Mouse (Mus musculus) gastrocnemius, postnatal 4 days (tissue): ENCODE measurements around the gene Ppp2r5c. TPM values are rescaled to one million over a fixed set of nuclear protein-coding genes. Genes with fewer than 3 reads are reported as not detected.

Experiments used
- DNase-seq, 2 experiments: peaks; one replicate each; pipeline ENCODE4 v3.0.0; 2021 to 2022; ENCODE audit warnings: low spot score in 2 of 2, mixed read lengths in 2 of 2
- long read RNA-seq, 2 experiments: library from polyadenylated mRNA; stranded (forward); transcript quantifications; one replicate each; pipeline ENCODE4 v2.0.0; 2021
- total RNA-seq, 2 experiments: library from RNA; stranded (reverse); gene quantifications; 2 replicates each; pipeline ENCODE4 v1.2.3; 2021

Ppp2r5c gene
- 10 to 100 TPM; 87.5 to 88.8 TPM for total RNA-seq
- long read RNA-seq, experiment 1, full-length matches to known transcripts, result 38 of 60 reads
- long read RNA-seq, experiment 1, partial matches to known transcripts, result 7 of 60 reads
- long read RNA-seq, experiment 1, other reads (novel, unspliced or antisense), result 15 of 60 reads
- long read RNA-seq, experiment 2, full-length matches to known transcripts, result 16 of 46 reads
- long read RNA-seq, experiment 2, partial matches to known transcripts, result 14 of 46 reads
- long read RNA-seq, experiment 2, other reads (novel, unspliced or antisense), result 16 of 46 reads

GRCm38 (mm10) chr12:110446290-110447170, at the start of gene Ppp2r5c:
Ppp2r5c (plus strand) TSS chr12:110447120.
- peak; percentile 96 for DNase-seq

- DNase-seq, result peak in 1 of 2 experiments; percentile 66
Measured at GRCm38 (mm10) chr12:110398351-110398750, 48.6 kb upstream of the Ppp2r5c start.

- DNase-seq, result no peak
Measured at GRCm38 (mm10) chr12:110399161-110399560, 47.8 kb upstream of the Ppp2r5c start.

GRCm38 (mm10) chr12:110400936-110401335, 46.0 kb upstream of the Ppp2r5c start:
- DNase-seq, result no peak

GRCm38 (mm10) chr12:110401871-110402270, 45.0 kb upstream of the Ppp2r5c start:
- no peak for DNase-seq

GRCm38 (mm10) chr12:110416244-110416643, 30.7 kb upstream of the Ppp2r5c start:
- DNase-seq, result peak in 1 of 2 experiments; percentile 27

GRCm38 (mm10) chr12:110417023-110417986, 29.6 kb upstream of the Ppp2r5c start:
- no peak for DNase-seq

- DNase-seq, result no peak
Measured at GRCm38 (mm10) chr12:110417987-110418734, 28.8 kb upstream of the Ppp2r5c start.

- DNase-seq, result peak in 1 of 2 experiments; percentile 38
Measured at GRCm38 (mm10) chr12:110418735-110419350, 28.1 kb upstream of the Ppp2r5c start.

- no peak for DNase-seq
Measured at GRCm38 (mm10) chr12:110419879-110420278, 27.0 kb upstream of the Ppp2r5c start.

GRCm38 (mm10) chr12:110421361-110421760, 25.6 kb upstream of the Ppp2r5c start:
- no peak for DNase-seq

- no peak for DNase-seq
Measured at GRCm38 (mm10) chr12:110424008-110424704, 22.8 kb upstream of the Ppp2r5c start.

- no peak for DNase-seq
Measured at GRCm38 (mm10) chr12:110426417-110427010, 20.4 kb upstream of the Ppp2r5c start.

GRCm38 (mm10) chr12:110429340-110429973, 17.5 kb upstream of the Ppp2r5c start:
- DNase-seq, result no peak

GRCm38 (mm10) chr12:110429990-110430389, 16.9 kb upstream of the Ppp2r5c start:
- no peak for DNase-seq

- DNase-seq, result no peak
Measured at GRCm38 (mm10) chr12:110431805-110432204, 15.1 kb upstream of the Ppp2r5c start.

- DNase-seq, result no peak
Measured at GRCm38 (mm10) chr12:110436638-110437366, 10.1 kb upstream of the Ppp2r5c start.

GRCm38 (mm10) chr12:110437367-110437703, 9.6 kb upstream of the Ppp2r5c start:
- DNase-seq, result no peak
